Mouse (Mus musculus): ENCODE data around the gene Sys1. TPM values are rescaled to one million over a fixed set of nuclear protein-coding genes. Genes with fewer than 3 reads are reported as not detected.

The Sys1 gene
- polyA plus RNA-seq, 1 experiment from 2014 or later, result 64.8 TPM

- Histone ChIP-seq H3K9me3 (replicated peaks) (no peaks in the 10 kb centered on the region), H3K27ac (replicated peaks) (no peak overlapping the region), H3K4me3 (no peak overlapping the region), H3K27me3 (ENCODE audit: low read depth, poor library complexity, severe bottlenecking) (no peaks in the 10 kb centered on the region), H3K4me1 (0 out of 2 replicates have a peak, but pooled peaks cover 7% of the 10 kb centered on the region), H3K36me3 (no peaks in the 10 kb centered on the region)
- peak; percentile 60 for DNase-seq (ENCODE audit: low spot score)
- 32% methylated on average over 10 of the region's 10 CpGs for WGBS
These were observed 60.9 kb downstream of the Sys1 start for GRCm38 (mm10) chr2:164517485-164518221.

GRCm38 (mm10) chr2:164518266-164519170 lies 61.8 kb downstream of the Sys1 start:
- H3K27me3 ChIP-seq (ENCODE audit: low read depth, poor library complexity, severe bottlenecking), result no peaks in the 10 kb centered on the region
- WGBS, result 72% methylated on average over 11 of the region's 11 CpGs
- H3K27ac ChIP-seq (replicated peaks), result no peak overlapping the region
- H3K4me1 ChIP-seq, result 0 out of 2 replicates have a peak, but pooled peaks cover 7% of the 10 kb centered on the region
- DNase-seq (ENCODE audit: low spot score), result no peak
- no peaks in the 10 kb centered on the region for H3K36me3 ChIP-seq
- no peaks in the 10 kb centered on the region for H3K9me3 ChIP-seq (replicated peaks)
- H3K4me3 ChIP-seq, result no peak overlapping the region

GRCm38 (mm10) chr2:164519171-164519526 lies 62.4 kb downstream of the Sys1 start:
- Histone ChIP-seq H3K27me3 (ENCODE audit: low read depth, poor library complexity, severe bottlenecking) (no peaks in the 10 kb centered on the region), H3K4me1 (0 out of 2 replicates have a peak, but pooled peaks cover 7% of the 10 kb centered on the region), H3K9me3 (replicated peaks) (no peaks in the 10 kb centered on the region), H3K4me3 (no peak overlapping the region), H3K36me3 (no peaks in the 10 kb centered on the region), H3K27ac (replicated peaks) (no peak overlapping the region)
- DNase-seq (ENCODE audit: low spot score), result no peak
- WGBS, result 81% methylated on average over 6 of the region's 6 CpGs

- Histone ChIP-seq H3K4me3 (no peak overlapping the region), H3K9me3 (replicated peaks) (no peaks in the 10 kb centered on the region), H3K4me1 (0 out of 2 replicates have a peak, but pooled peaks cover 7% of the 10 kb centered on the region), H3K27ac (replicated peaks) (no peak overlapping the region), H3K27me3 (ENCODE audit: low read depth, poor library complexity, severe bottlenecking) (no peaks in the 10 kb centered on the region), H3K36me3 (no peaks in the 10 kb centered on the region)
- peak; percentile 52 for DNase-seq (ENCODE audit: low spot score)
- WGBS, result 10% methylated on average over 3 of the region's 3 CpGs
These were observed 64.0 kb downstream of the Sys1 start for GRCm38 (mm10) chr2:164520782-164521181.

- WGBS, result 18% methylated on average over 11 of the region's 11 CpGs
- Histone ChIP-seq H3K9me3 (replicated peaks) (peaks cover 7% of the 10 kb centered on the region), H3K36me3 (no peaks in the 10 kb centered on the region), H3K27ac (replicated peaks) (no peak overlapping the region), H3K4me1 (0 out of 2 replicates have a peak, but pooled peaks cover 7% of the 10 kb centered on the region), H3K4me3 (no peak overlapping the region), H3K27me3 (ENCODE audit: low read depth, poor library complexity, severe bottlenecking) (no peaks in the 10 kb centered on the region)
- no peak for DNase-seq (ENCODE audit: low spot score)
These were observed 65.1 kb downstream of the Sys1 start for GRCm38 (mm10) chr2:164521841-164522240.

- Histone ChIP-seq H3K9me3 (replicated peaks) (peaks cover 12% of the 10 kb centered on the region), H3K27ac (replicated peaks) (no peak overlapping the region), H3K4me3 (no peak overlapping the region), H3K36me3 (no peaks in the 10 kb centered on the region), H3K4me1 (0 out of 2 replicates have a peak, but pooled peaks cover 7% of the 10 kb centered on the region), H3K27me3 (ENCODE audit: low read depth, poor library complexity, severe bottlenecking) (no peaks in the 10 kb centered on the region)
- 26% methylated on average over 8 of the region's 8 CpGs for WGBS
- no peak for DNase-seq (ENCODE audit: low spot score)
These were observed 65.5 kb downstream of the Sys1 start for GRCm38 (mm10) chr2:164522280-164522679.

- 0 out of 2 replicates have a peak, but pooled peaks cover 7% of the 10 kb centered on the region for H3K4me1 ChIP-seq
- H3K36me3 ChIP-seq, result no peaks in the 10 kb centered on the region
These were observed 66.6 kb downstream of the Sys1 start for GRCm38 (mm10) chr2:164523301-164523773.

GRCm38 (mm10) chr2:164528557-164528956 lies 71.8 kb downstream of the Sys1 start:
- Histone ChIP-seq H3K36me3 (no peaks in the 10 kb centered on the region), H3K27me3 (ENCODE audit: low read depth, poor library complexity, severe bottlenecking) (no peaks in the 10 kb centered on the region), H3K4me1 (no peaks in the 10 kb centered on the region), H3K4me3 (no peak overlapping the region), H3K9me3 (replicated peaks) (peaks cover 12% of the 10 kb centered on the region), H3K27ac (replicated peaks) (no peak overlapping the region)
- DNase-seq (ENCODE audit: low spot score), result no peak
- WGBS, result 78% methylated on average over 5 of the region's 5 CpGs

More at GRCm38 (mm10) chr2:164523301-164523773, 66.6 kb downstream of the Sys1 start:
- no peak overlapping the region for H3K4me3 ChIP-seq
- H3K27ac ChIP-seq (replicated peaks), result no peak overlapping the region
- H3K27me3 ChIP-seq (ENCODE audit: low read depth, poor library complexity, severe bottlenecking), result no peaks in the 10 kb centered on the region
- DNase-seq (ENCODE audit: low spot score), result no peak
- WGBS, result 90% methylated on average over 10 of the region's 10 CpGs
- H3K9me3 ChIP-seq (replicated peaks), result peaks cover 12% of the 10 kb centered on the region

Other genes starting within 250 kb of the Sys1 start
- gene Wfdc15b, start 235.3 kb upstream of the Sys1 start, polyA plus RNA-seq (2016; fragmentation: Nextera tagmentation; extraction: Ambion mirVana), result not detected in 2 replicates
- gene Svs2, start 218.5 kb upstream of the Sys1 start, polyA plus RNA-seq (2016; fragmentation: Nextera tagmentation; extraction: Ambion mirVana), result not detected in 2 replicates
- not detected in 2 replicates for gene Svs3b, start 200.3 kb upstream of the Sys1 start, polyA plus RNA-seq (2016; fragmentation: Nextera tagmentation; extraction: Ambion mirVana)
- not detected in 2 replicates for gene Svs4, start 178.5 kb upstream of the Sys1 start, polyA plus RNA-seq (2016; fragmentation: Nextera tagmentation; extraction: Ambion mirVana)
- gene Svs3a, start 167.7 kb upstream of the Sys1 start, polyA plus RNA-seq (2016; fragmentation: Nextera tagmentation; extraction: Ambion mirVana), result not detected in 2 replicates
- gene Svs6, start 140.2 kb upstream of the Sys1 start, polyA plus RNA-seq (2016; fragmentation: Nextera tagmentation; extraction: Ambion mirVana), result not detected in 2 replicates
- not detected in 2 replicates for gene Svs5, start 124.2 kb upstream of the Sys1 start, polyA plus RNA-seq (2016; fragmentation: Nextera tagmentation; extraction: Ambion mirVana)
- 0.31 TPM in 1 of 2 replicates, not detected in the other for gene Slpi, start 67.9 kb upstream of the Sys1 start, polyA plus RNA-seq (2016; fragmentation: Nextera tagmentation; extraction: Ambion mirVana)
- gene Rbpjl, start 53.8 kb upstream of the Sys1 start, polyA plus RNA-seq (2016; fragmentation: Nextera tagmentation; extraction: Ambion mirVana), result not detected in 2 replicates
- 0.21 TPM in 1 of 2 replicates, not detected in the other for gene Matn4, start 51.8 kb upstream of the Sys1 start, polyA plus RNA-seq (2016; fragmentation: Nextera tagmentation; extraction: Ambion mirVana)
- 16.1 and 17.4 TPM in 2 replicates for gene Sdc4, start 13.1 kb upstream of the Sys1 start, polyA plus RNA-seq (2016; fragmentation: Nextera tagmentation; extraction: Ambion mirVana)
- 3.7 and 3.9 TPM in 2 replicates for gene Gm20458, start 4.0 kb downstream of the Sys1 start, polyA plus RNA-seq (2016; fragmentation: Nextera tagmentation; extraction: Ambion mirVana)
- gene Trp53tg5, start 16.8 kb downstream of the Sys1 start, polyA plus RNA-seq (2016; fragmentation: Nextera tagmentation; extraction: Ambion mirVana), result not detected in 2 replicates
- 3.0 and 3.2 TPM in 2 replicates for gene Dbndd2, start 29.1 kb downstream of the Sys1 start, polyA plus RNA-seq (2016; fragmentation: Nextera tagmentation; extraction: Ambion mirVana)
- gene Pigt, start 40.6 kb downstream of the Sys1 start, polyA plus RNA-seq (2016; fragmentation: Nextera tagmentation; extraction: Ambion mirVana), result 40.1 and 44.7 TPM in 2 replicates
- 23.1 and 28.3 TPM in 2 replicates for gene Wfdc2, start 105.4 kb downstream of the Sys1 start, polyA plus RNA-seq (2016; fragmentation: Nextera tagmentation; extraction: Ambion mirVana)
- gene Spint3, start 116.5 kb downstream of the Sys1 start, polyA plus RNA-seq (2016; fragmentation: Nextera tagmentation; extraction: Ambion mirVana), result not detected in 2 replicates
- gene Wfdc6a, start 128.5 kb downstream of the Sys1 start, polyA plus RNA-seq (2016; fragmentation: Nextera tagmentation; extraction: Ambion mirVana), result not detected in 2 replicates
- not detected in 2 replicates for gene Eppin, start 136.6 kb downstream of the Sys1 start, polyA plus RNA-seq (2016; fragmentation: Nextera tagmentation; extraction: Ambion mirVana)
- gene Wfdc6b, start 156.6 kb downstream of the Sys1 start, polyA plus RNA-seq (2016; fragmentation: Nextera tagmentation; extraction: Ambion mirVana), result not detected in 2 replicates
- gene Wfdc8, start 156.7 kb downstream of the Sys1 start, polyA plus RNA-seq (2016; fragmentation: Nextera tagmentation; extraction: Ambion mirVana), result not detected in 2 replicates
- not detected in 2 replicates for gene Wfdc16, start 181.8 kb downstream of the Sys1 start, polyA plus RNA-seq (2016; fragmentation: Nextera tagmentation; extraction: Ambion mirVana)
- not detected in 2 replicates for gene Wfdc10, start 199.1 kb downstream of the Sys1 start, polyA plus RNA-seq (2016; fragmentation: Nextera tagmentation; extraction: Ambion mirVana)
- not detected in 2 replicates for gene Wfdc9, start 199.6 kb downstream of the Sys1 start, polyA plus RNA-seq (2016; fragmentation: Nextera tagmentation; extraction: Ambion mirVana)
- gene Wfdc11, start 217.1 kb downstream of the Sys1 start, polyA plus RNA-seq (2016; fragmentation: Nextera tagmentation; extraction: Ambion mirVana), result not detected in 2 replicates
- not detected in 2 replicates for gene Wfdc13, start 228.1 kb downstream of the Sys1 start, polyA plus RNA-seq (2016; fragmentation: Nextera tagmentation; extraction: Ambion mirVana)
- not detected in 2 replicates for gene Spint4, start 241.5 kb downstream of the Sys1 start, polyA plus RNA-seq (2016; fragmentation: Nextera tagmentation; extraction: Ambion mirVana)